Mouse (Mus musculus): ENCODE data around the gene Padi2.

DNA sequence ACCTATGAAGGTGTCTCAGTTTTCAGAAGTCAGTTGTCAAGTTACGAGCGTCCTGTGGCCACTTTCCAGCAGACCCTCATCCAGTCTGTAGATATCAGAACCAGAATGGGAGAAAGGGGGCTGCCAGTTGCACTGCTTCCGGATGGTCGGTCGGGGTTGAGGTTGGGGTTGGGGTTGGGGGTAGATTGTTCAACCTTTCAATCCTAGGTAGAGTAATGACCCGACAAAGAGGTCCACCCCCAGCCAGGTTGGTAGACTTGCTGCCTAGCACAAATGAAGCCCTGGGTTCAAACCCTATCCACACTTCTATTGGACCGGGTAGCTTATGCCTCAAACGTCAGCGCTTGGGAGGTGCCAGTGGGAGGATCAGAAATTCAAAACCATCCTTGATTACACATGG, 27.5 kb upstream of the Padi2 start:
- TF ChIP-seq CTCF (IDR thresholded peaks at IDR 0.05; ENCODE audit: borderline replicate concordance, extremely low read depth, insufficient read depth, insufficient read length): no peak
- TF ChIP-seq POLR2A (IDR thresholded peaks at IDR 0.05; ENCODE audit: borderline replicate concordance, extremely low read depth, insufficient read depth, insufficient read length, poor library complexity, severe bottlenecking): no peak
